Mouse (Mus musculus): ENCODE measurements around the gene Cish.
A peak's percentile ranks its signal among the peaks of the same experiment; 100 is the strongest.

Gene Cish

DNA sequence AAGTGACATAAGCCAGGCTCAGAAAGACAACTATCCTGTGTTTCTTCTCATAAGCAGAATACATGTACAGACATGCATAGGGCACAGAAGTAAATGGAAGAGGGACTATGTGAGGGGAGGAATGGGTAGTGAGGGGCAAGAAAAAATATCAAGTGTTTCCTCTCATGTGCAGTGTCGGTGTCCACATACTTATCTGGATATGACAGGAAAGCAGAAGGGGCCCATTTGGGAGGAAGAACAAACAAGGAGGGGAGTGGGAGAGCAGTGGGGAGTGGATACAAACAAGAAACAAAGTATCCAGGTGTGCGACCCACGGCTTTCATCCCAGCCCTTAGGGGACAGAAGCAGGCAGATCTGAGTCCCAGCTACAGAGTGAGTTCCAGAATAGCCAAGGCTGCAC is 18.1 kb downstream of the Cish start:
- no peak for DNase-seq (ENCODE audit: extremely low read depth, low read depth)

DNA sequence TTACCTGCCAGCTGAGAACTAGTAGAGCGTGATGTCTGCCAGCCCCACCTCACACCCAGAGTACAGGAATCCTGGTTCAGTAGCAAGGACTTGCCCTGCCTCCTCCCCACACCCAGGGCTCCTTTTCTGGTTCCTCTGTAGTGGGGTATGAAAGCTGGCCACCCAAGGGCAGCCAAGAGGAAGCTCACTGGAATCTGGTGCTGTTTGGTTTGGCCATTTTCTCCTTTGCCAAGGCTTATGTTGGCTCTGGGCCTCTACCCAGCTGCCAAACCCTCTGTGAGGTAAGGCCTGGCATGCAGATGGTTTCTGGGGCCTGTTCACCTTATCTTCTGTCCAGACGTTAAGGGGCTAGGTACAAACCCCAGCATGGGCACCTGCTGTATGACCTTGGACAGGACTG is 20.0 kb downstream of the Cish start:
- DNase-seq (ENCODE audit: extremely low read depth, low read depth), result no peak

DNA sequence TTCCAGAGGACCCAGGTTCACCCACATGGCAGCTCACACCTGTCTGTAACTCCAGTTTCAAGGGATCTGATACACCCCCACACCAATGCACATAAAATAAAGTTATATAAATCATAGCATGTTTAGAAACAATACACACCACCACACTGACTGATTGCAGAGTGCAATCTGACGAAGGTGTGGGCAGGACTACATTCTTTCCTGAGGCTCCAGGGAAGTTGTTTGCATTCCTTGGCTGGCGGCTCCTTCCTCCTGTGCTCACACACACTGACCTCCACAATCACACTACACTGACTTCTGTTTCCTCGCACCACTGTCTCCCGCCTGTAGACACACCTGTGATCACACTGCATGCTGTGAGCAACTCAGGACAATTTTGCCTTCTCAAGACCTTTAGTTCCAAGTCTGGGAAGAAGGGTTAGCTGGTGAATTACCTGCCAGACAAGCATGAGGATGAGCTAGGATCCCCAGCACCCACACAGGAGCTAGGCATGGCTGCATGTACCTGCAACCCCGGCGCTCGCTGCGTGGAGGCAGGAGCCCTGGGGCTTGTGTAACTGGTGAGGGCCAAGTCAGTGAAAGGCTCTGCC is 26.7 kb downstream of the Cish start:
- no peak for DNase-seq (ENCODE audit: extremely low read depth, low read depth)

DNA sequence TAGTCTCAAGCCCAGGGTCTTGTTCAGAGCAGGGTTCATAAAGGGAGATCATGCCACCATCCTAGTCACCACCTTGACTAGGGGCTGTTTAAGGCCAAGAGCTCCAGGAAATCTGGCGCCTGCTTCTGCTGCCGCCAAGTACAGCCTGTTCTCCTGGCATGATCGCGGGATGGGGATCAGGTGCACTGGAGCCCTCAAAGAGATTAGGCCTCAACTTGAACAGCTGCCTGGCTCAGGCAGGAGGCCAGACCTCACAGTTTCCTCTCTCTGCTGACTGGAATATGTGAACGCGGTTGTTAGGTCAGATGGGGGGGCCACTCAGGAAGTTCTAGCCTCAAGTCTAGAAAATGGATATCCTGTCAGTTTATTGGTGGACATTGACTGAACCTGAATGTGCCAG is 27.7 kb downstream of the Cish start:
- DNase-seq (ENCODE audit: extremely low read depth, low read depth), result no peak

DNA sequence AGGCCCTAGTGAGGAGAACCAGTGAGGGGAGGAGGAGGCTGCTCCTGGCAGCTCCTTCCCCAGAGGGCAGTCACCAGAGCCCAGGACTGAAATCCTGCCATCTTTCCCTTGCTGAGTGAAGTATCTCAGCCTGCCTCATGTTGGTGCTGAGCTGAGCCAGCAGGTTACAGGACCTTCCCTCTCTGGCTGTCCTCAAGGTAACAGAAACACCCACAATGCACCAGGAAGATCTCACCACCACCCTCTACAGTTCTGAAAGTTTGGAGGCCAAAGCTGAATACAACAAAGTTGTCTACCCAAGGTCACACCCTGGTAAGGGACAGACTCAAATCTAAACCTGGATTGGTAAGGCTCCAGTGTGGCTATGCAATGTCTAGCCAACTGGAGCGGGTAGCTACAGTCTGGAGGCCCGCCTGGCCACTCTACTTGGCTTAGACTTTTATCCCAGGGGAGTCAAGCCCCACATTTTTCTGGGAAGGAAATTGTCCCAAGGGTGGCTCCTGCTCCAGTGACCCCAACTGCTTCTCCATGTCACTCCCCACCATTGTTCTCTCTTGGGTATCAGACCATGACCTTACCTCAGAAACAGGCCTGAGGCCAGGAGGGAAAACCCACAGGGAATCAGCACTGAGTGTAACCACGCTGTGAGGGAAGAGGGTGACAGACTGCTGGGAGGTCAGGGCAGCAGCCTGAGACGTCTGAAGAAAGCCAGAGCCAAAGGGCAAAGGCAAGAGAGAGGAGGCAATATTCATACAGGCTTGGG is 29.2 kb downstream of the Cish start:
- no peak for DNase-seq (ENCODE audit: extremely low read depth, low read depth)

DNA sequence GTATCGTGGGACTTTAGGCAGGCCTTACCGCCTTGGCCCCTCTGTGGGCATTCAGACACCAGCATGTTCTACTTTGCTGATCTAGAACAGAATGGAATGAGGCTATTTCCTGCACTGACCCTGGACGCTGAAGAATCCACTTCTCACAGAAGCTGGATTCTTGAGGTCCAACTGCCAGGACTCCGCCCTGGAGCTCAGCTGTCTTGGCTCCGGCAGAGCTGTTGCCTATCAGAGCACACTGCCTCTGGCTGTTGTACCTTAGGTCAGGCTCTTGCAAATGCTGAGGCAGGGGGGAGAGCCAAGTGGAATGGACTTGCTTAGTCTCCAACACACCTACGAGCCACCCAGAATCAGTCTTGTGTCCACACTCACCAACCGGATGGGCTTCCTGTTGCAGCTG is 30.1 kb downstream of the Cish start:
- no peak for DNase-seq (ENCODE audit: extremely low read depth, low read depth)

DNA sequence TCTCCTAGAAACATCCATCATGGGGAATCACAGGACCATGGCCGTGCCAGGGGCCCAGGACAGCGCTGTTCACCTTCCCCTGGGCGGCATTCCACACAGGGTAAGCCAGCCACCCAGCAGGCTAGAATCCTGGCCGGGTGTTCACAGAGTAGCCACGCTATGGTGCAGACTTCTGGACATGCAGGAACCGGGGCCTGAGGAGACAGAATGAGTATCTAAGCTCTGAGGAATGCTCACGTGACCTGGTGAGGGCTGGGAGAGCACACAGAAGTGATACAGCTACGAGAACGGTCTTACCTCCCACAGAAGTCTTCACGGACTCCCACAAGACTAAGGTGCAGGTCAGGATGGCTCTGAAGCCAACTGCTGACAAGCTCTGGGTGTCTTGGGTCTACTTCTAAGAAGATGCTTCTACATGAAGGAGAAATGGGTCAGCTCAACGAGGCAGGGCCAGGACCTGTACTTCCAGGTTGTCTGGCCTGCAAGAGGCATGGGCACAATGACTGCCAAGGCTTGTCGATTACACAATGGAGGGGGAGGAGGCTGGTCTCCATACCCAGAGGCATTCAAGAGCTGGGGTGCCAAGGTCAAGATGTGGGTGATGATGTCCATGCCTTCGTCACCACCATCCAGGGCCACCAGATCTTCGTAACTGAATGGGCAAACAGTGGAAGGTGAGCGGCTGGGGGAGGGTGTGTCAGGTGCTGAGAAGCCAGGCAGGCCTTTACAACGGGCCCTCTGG is 32.2 kb downstream of the Cish start:
- DNase-seq (ENCODE audit: extremely low read depth, low read depth), result no peak

DNA sequence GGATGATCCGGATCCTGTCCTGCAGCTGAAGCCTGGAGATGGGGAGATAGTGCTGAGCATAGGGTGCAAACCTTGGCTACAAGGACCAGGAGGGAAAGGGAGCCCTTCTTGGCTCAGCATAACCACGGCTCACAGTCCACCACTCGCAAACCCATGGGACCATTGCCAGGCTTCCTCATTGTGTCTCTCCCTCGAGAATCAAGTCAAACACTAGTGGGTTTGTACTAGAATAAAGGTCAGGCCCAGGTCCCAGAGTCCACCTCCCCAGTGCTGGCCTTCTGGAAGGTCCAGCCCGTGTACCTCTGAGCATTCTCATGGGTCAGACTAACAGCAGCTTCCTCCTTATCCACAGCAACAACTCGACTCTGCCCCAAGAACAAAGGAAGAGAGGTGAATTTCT is 35.0 kb downstream of the Cish start:
- DNase-seq (ENCODE audit: extremely low read depth, low read depth), result no peak

DNA sequence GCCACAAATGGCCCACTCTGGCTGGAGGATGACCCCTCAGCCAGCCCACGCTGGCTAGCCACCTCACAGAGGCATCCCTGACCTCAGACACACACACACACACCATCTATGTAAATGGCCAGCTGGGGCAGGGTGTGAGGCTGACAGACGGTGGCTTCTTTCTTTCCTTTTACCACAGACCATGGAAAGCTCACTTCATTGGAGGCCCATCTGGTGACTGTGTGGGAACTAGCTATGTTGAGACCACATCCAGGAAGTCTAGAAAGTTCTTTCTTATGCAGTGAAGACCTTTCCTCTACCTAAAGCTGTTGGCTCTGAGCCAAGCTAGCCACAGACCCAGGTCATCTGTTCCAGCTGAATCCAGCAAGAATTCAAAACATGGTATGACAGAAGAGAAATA is 37.9 kb downstream of the Cish start:
- DNase-seq (ENCODE audit: extremely low read depth, low read depth), result no peak

DNA sequence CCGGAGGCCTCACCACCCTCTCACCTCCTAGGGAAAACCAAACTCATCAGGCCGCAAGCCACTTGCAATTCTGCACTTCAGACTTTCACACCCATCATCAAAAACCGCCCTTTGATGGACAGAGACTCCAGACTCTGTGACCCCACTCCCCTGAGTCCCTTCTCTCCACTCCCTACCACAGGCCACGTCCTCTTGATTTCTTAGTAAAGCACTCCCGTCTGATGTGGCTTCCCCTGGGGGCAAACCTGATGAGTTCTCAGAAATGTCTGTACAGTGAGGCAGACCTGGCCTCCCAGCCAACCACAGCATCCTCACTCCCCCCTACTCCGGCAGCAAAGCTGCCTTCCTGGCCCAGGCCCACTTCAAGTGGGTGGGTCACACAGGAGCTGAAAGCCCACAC is 38.5 kb downstream of the Cish start:
- no peak for DNase-seq (ENCODE audit: extremely low read depth, low read depth)

DNA sequence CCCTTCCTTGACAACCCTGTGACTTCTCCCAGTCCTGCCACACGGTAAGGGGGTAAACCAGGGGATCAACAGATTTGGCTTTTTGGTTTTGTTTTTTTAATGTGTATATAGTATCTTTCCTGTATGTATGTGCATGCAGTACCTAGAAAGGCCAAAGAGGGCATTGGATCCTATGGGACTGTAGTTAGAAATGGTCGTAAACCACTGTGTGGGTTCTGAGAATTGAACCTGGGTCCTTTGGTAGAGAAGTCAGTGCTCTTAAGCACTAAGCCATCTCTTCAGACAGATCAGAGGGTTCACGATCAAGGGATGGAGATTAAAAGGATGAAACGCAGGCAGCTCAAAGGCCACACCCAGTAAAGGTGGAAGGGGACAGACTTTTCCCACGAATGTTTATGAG is 39.2 kb downstream of the Cish start:
- no peak for DNase-seq (ENCODE audit: extremely low read depth, low read depth)

DNA sequence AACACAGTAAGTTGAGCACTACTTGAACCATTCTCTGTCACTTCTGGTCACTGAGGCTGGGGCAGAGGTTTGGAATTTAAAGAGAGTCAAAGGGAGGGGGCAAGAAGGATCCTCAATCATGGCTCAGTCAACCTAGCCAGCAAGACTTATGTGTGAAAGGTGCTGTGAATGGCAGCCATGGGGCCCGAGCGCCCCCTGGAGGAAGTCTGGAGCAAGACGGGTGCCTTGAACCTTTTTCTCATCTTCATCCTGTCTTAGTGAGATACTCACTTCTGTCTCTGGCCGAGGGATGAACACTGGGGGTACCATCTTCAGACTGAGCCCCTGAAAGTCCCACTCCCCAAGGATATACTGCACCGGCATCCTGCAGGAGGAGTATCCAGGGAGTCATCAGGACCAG is 40.1 kb downstream of the Cish start:
- DNase-seq (ENCODE audit: extremely low read depth, low read depth), result no peak

DNA sequence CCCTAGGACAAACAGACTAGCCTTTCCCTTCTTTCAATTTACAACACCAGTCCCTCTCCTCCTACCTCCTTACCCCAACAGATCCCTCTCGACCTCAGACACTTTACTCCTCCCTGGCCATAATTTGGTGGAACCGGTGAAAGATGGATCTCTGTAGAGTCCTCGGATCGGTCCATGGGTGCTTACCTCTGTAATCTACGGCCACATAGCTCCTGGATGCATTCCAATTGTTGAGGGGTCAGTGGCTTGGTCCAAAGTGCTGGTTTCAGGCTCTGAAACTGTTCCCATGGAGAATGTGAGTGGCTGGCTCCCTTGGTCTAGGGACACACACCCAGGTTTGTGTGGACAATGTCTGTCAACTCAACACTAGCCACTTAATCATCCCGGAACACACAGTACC is 40.6 kb downstream of the Cish start:
- DNase-seq (ENCODE audit: extremely low read depth, low read depth), result no peak

DNA sequence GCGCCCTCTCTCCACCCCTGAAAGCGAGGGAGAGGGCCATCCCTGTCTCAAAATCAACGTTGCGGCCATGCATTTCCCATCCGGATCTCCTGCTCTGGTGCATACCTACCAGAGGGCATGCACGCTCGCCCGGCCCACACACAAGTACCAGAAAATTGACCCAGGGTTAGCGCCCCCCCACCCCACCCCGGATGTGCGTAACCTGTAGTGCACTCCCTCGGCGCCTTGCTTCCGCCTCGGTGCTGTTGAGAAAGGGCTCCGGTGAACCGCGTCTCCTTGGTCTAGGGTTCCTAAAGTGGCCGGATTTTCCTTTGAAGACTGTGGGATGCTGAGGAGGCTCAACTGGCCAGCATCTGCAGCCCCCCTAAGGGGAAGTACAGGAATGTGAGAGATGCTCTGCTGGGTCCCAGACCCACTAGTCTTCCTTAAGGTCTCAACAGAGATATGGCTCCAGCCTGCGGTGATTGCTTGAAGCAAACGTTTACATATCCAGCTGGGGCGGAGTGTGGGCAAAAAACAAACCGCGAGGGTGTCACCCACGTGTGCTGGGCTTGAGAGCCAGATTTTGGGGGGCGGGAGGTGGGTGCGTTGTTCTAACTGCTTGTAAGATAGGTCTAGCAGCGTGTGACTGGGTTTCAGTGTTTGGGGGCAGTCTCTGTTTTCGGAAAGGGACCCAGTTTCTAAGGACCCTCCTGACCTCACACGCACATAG is 42.5 kb downstream of the Cish start, which contains the start of gene Hemk1:
Gene Hemk1, minus strand, starts transcription at position 179 of the 712 bp plus-strand sequence.
- DNase-seq (ENCODE audit: extremely low read depth, low read depth), result peak; percentile 86

DNA sequence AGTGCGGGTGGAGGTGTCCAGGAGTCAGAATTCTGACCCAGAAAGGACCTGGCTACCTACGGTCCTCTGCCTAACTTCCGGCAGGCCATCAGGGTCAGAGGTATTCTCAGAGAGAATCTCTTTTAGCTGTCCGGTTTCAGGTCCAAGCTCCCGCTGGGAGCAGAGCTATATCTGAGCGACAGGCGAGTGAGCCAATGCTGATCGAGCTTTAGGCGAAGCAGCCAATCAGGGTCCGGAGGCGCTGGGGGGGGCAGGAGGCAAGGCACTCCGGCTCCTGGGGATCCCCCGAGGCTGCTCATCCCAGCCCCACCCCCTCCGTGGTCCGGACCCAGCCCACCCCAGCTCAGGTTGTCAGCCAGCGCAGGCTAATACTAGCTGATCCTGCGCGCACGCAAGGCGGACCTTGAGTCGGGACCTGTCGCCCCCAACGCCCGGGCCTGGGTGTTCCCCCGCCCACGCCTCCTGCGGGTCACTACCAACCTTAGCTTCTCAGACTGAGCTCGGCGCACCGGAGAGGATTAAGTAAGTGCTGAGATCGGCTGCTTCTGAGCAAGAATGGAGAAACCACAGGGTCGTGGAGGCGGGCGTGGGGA is 44.5 kb downstream of the Cish start, which contains the start of gene 6430571L13Rik:
Gene 6430571L13Rik, plus strand, starts transcription at position 336 of the 593 bp plus-strand sequence.
- DNase-seq (ENCODE audit: extremely low read depth, low read depth), result peak; percentile 92

DNA sequence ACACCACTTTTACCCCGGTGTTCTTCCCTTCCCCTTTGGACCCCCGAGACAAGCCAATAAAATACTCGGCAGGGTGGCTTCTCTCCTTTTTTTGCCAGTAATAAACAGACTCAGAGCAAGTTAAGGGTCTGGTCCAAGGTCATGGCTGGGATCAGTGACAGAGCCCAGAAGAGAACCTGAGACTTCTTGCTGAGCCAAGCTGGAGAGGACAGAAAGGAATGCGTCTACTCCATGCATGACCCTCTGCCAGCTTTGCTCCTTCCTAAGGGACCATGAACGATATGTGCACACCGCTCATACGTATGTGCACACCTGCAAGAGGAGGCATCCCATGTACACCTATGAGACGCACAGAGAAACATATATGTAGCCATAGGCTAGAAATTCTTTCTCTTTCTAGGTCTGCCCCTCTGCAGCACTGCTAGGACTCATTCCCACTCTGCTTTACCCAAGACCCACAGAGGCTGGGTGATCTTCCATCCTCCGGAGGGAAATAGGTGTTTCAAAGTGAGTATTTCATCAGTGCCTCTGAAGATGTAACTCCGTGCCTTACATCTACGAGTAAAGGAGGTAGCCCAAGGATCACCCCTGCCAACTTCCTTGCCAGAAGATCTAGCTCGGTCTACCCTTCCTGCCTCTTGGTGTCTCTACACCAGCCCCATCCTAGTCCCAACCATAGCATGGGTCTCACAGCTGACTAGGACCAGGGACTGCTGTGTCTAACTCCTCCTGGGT is 45.3 kb downstream of the Cish start:
- DNase-seq (ENCODE audit: extremely low read depth, low read depth), result no peak

DNA sequence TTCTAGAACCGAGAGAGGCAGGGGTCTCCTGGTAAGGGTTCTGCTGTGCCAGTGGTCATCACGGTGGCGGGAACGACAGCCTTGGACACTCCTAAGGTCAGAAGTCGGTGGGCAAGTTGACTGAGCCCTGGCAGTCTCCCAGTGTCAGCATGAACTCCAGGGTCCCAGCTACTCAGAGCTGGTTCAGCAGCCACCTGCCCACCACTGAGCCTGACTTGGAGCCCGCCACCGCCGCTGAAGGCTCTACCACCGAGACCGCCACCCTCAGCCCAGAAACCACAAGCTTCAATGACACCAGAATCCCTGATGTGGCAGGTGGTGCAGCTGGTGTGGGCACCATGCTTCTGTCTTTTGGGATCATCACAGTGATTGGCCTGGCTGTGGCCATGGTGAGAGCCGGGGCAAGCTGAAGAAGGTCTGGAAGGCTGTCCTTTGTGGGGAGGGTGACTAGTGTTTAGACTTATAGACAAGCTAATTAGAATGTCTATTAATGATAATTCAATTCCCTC is 46.4 kb downstream of the Cish start:
- no peak for DNase-seq (ENCODE audit: extremely low read depth, low read depth)

DNA sequence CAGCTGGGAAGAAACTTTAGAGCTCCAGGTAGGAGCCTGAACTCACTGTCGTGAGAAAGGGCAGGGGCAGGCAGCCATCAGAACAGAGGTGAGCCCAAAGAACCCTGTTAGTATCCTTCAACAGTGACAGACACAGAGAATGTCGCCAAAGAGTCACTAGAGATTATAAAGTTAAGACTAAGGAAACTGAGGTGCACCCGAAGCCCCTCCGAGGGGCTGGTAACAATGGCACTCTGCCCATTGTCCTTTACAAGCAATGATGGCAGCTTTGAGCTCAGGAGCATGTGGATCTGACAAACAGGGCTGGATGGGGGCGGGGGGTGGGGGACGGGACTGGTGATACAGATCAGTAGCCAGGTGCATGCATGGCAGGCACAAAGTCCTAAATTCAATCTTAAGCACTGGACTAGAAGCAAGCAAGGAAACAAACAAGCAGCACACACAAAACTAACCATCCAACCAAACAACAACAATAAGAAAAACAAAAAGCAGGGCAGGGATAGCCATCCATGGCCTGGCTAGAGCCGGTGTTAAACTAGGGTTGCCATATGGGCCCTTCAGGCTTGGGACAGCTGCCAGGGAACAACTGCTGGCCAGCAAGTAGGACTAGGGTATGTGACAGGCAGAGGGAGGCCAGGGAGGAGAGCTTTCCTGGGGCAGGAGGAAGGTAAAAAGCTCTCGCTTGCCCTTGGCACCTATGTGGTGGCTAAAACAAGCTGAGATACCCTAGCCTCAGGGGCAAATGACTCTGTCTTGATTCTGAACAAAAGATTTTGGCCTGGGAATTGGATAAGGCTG is 47.5 kb downstream of the Cish start:
- DNase-seq (ENCODE audit: extremely low read depth, low read depth), result no peak

DNA sequence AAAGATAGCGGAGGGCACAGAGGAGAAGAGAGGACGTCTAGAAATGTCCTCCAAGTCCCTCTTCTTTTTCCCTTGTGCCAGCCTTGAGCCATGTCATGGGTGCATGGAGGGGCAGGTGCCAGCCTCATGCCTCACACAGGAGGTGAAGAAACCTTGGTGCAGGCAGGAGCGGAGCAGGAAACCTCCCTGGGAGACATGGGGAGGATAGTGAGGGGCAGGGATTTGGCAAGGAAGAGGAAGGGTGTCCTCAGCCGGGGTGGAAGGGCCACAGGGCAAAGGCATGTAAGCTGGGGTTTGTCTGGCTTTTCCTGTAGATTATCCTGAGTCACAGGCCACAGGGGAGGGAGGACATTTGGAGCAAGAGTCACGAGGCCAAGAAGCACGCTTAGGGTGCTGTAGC is 48.2 kb downstream of the Cish start:
- DNase-seq (ENCODE audit: extremely low read depth, low read depth), result no peak

DNA sequence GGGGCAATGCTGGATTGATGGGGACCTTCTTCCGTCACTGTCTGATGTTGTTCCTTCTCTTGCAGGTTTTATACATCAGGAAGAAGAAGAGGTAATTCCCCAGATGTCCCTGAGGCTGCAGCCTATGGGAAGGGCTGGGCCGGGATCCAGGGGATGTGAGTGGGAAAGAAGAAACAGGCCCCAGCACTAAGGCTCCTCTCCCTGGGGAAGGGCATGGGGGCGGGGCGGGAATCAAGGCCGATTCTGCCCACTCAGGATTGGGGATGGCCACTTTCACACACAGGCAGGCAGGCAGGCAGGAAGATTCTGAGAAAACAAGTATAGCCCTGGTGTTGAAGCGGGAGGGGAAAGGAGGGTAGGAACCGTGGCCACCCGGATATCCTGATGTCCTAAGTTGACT is 50.3 kb downstream of the Cish start:
- no peak for DNase-seq (ENCODE audit: extremely low read depth, low read depth)

Data from MEL-GATA-1-ER (cell line).